Mouse (Mus musculus) spleen, postnatal 36 days (tissue): ENCODE results near the gene Ren1.

Experiments used
- DNase-seq, 2 experiments: peaks; one replicate each; pipeline ENCODE4 v3.0.0; 2022; ENCODE audit warnings: low spot score in 2 of 2, mixed read lengths in 1 of 2

Ren1 gene

DNA sequence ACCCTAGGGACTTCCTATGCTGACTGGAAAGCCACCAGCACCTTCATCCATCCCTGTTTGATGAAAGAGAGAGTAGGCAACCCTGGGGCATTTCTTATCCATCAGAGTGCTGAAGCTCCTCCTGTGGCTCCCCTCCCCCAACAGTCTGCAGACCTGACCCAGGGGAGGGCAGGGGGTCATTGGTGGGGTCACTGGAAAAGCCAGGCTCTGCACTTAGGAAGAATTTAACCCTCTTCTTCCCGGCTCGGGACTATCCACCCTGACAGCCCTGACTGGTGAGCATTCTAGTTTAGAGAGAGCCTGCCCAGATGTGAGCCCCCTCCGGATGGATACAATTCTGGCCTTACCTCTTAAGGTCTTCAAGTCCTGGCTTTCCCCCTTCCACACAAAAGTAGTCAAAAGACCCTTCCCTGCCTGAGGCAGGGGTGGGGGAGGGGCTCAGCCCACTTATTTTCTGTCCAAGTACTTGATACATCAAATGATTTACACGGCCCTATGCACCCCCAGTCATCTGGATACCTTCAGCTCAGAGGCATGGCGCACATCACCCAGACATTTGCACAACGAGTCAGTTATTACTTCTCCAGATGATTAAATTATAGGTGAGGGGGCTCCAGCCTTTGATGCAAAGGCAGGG lies 58.7 kb downstream of the Ren1 start:
- no peak for DNase-seq

DNA sequence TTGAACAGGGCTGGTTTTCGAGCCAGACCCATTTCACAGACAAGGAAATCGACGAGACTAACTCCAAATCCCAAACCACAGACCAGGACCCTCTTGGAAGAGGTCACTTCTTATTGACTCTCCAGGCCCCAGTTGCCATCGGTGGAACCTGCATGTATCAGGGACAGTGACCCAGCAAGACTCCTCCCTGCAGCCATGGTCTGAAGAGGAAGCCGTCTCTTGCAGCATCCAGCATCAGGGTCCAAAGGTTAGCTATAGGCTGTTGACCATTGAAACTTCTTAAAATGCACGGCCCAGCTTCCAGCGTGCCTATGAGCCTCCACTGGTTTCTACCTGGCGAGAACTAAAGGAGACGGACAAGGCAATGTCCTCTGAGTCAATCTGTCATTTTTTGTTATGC lies 59.5 kb downstream of the Ren1 start:
- no peak for DNase-seq
